Mouse (Mus musculus) duodenum, adult 2 months (tissue): ENCODE data around the gene Cand2. TPM values are rescaled to one million over a fixed set of nuclear protein-coding genes. Genes with fewer than 3 reads are reported as not detected.

Experiments used
- polyA plus RNA-seq: library from polyadenylated mRNA; depleted of rRNA; stranded (reverse); fragments of >200 nt; gene quantifications from 2 replicates; pipeline ENCODE4 v1.2.3, GENCODE M21; 2012; ENCODE audit warnings: low replicate concordance; rRNA removed

The Cand2 gene
- 1.6 and 3.9 TPM in 2 replicates for polyA plus RNA-seq

GRCm38 (mm10) chr6:115774501-115774921 lies at the start of gene Cand2:
Gene Cand2, plus strand, starts transcription at chr6:115774538.

GRCm38 (mm10) chr6:115761995-115762756 lies 12.2 kb upstream of the Cand2 start, which contains the start of gene Tmem40:
Gene Tmem40, minus strand, starts transcription at chr6:115762410.

GRCm38 (mm10) chr6:115808488-115809231 lies 34.3 kb downstream of the Cand2 start, which contains the start of gene Rpl32:
Gene Rpl32, minus strand, starts transcription at chr6:115808747.

GRCm38 (mm10) chr6:115838161-115838597 lies 63.8 kb downstream of the Cand2 start, which contains the start of gene Efcab12:
Gene Efcab12, minus strand, starts transcription at chr6:115838412.

GRCm38 (mm10) chr6:115853091-115853813 lies 78.9 kb downstream of the Cand2 start, which contains the start of the genes Mbd4 and Ift122:
Gene Mbd4, minus strand, starts transcription at chr6:115853371.
Gene Ift122, plus strand, starts transcription at chr6:115853470.

Other genes with a start within 250 kb of the Cand2 start
- 1.6 and 4.1 TPM in 2 replicates for gene Tsen2, start 229.9 kb upstream of the Cand2 start, polyA plus RNA-seq
- gene Mkrn2os, start 182.0 kb upstream of the Cand2 start, polyA plus RNA-seq, result 76.9 and 92.7 TPM in 2 replicates
- 42.5 and 80.9 TPM in 2 replicates for gene Mkrn2, start 172.6 kb upstream of the Cand2 start, polyA plus RNA-seq
- gene Raf1, start 97.9 kb upstream of the Cand2 start, polyA plus RNA-seq, result 83.9 and 105 TPM in 2 replicates
- gene Tmem40, start 12.1 kb upstream of the Cand2 start, polyA plus RNA-seq, result 0.60 TPM in 1 of 2 replicates, not detected in the other
- 92.9 and 128 TPM in 2 replicates for gene Rpl32, start 34.2 kb downstream of the Cand2 start, polyA plus RNA-seq
- gene Efcab12, start 63.9 kb downstream of the Cand2 start, polyA plus RNA-seq, result 0.07 TPM in 1 of 2 replicates, not detected in the other
- gene Mbd4, start 78.8 kb downstream of the Cand2 start, polyA plus RNA-seq, result 0.17 and 0.47 TPM in 2 replicates
- 2.6 and 3.4 TPM in 2 replicates for gene Ift122, start 78.9 kb downstream of the Cand2 start, polyA plus RNA-seq
- gene Rho, start 157.2 kb downstream of the Cand2 start, polyA plus RNA-seq, result 0.34 and 0.47 TPM in 2 replicates
- gene H1foo, start 170.4 kb downstream of the Cand2 start, polyA plus RNA-seq, result not detected in 2 replicates
- gene Plxnd1, start 220.5 kb downstream of the Cand2 start, polyA plus RNA-seq, result 14.4 and 22.1 TPM in 2 replicates